Mouse (Mus musculus): Measurements from ENCODE around the gene Thsd1. TPM values are rescaled to one million over a fixed set of nuclear protein-coding genes. Genes with fewer than 3 reads are reported as not detected.

Thsd1 gene
- polyA plus RNA-seq (2012; rRNA removed), result 7.4 and 8.2 TPM in 2 replicates

GRCm38 (mm10) chr8:22227061-22227877, at the start of gene Thsd1:
Gene Thsd1, plus strand, starts transcription at chr8:22227313.

GRCm38 (mm10) chr8:22185431-22186397, 41.4 kb upstream of the Thsd1 start, which contains the start of gene Ckap2:
Gene Ckap2, minus strand, starts transcription at chr8:22185819.

GRCm38 (mm10) chr8:22192660-22193431, 34.3 kb upstream of the Thsd1 start, which contains the start of gene Vps36:
Gene Vps36, plus strand, starts transcription at chr8:22192809.

GRCm38 (mm10) chr8:22282999-22283491, 55.9 kb downstream of the Thsd1 start, which contains the start of gene Tpte:
Gene Tpte, plus strand, starts transcription at chr8:22283441.

Other genes starting within 250 kb of the Thsd1 start
- gene Atp7b, start 167.0 kb upstream of the Thsd1 start, polyA plus RNA-seq (2012; rRNA removed), result 2.2 TPM in 2 replicates
- gene Alg11, start 166.6 kb upstream of the Thsd1 start, polyA plus RNA-seq (2012; rRNA removed), result 9.7 TPM in 2 replicates
- gene Nek5, start 102.3 kb upstream of the Thsd1 start, polyA plus RNA-seq (2012; rRNA removed), result 0.74 and 0.86 TPM in 2 replicates
- 9.0 and 9.9 TPM in 2 replicates for gene Nek3, start 60.9 kb upstream of the Thsd1 start, polyA plus RNA-seq (2012; rRNA removed)
- gene Ckap2, start 41.5 kb upstream of the Thsd1 start, polyA plus RNA-seq (2012; rRNA removed), result 24.6 and 31.2 TPM in 2 replicates
- 26.8 and 26.9 TPM in 2 replicates for gene Vps36, start 34.5 kb upstream of the Thsd1 start, polyA plus RNA-seq (2012; rRNA removed)
- not detected in 2 replicates for gene Tpte, start 56.1 kb downstream of the Thsd1 start, polyA plus RNA-seq (2012; rRNA removed)
- 6.0 and 6.4 TPM in 2 replicates for gene Slc25a15, start 171.3 kb downstream of the Thsd1 start, polyA plus RNA-seq (2012; rRNA removed)
- 18.6 and 19.0 TPM in 2 replicates for gene Mrps31, start 184.0 kb downstream of the Thsd1 start, polyA plus RNA-seq (2012; rRNA removed)

Data from central nervous system, embryonic 14 days (tissue).